In the genomic region with DNA sequence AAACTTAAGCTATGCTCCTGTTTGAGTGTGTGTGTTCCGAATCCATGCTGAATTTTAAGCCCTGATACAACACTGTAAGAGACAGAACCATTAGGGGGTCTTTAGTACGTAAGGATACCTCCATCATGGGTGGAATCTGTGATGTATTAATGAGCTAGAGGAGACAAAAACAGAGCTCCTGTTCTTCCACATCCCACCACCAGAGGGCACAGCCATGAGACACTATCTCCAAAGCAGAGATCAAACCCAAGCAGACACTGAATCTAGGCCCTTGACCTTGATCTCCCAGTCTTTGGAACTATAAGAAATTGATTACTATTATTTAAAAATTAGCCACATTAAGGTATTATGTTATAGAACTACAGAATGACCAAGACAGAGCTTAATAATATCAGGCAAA, we compare ENCODE assay signal across 8 mouse cellular contexts.
DNase-seq lines count a peak whose midpoint lies in the region; ATAC-seq lines count a peak whose summit lies in the region.

No protein-coding gene starts in this region.

- DNase-seq in gastrocnemius, postnatal 10 days: peak; percentile 5
- no peak for DNase-seq in gastrocnemius, postnatal 4 days (ENCODE audit: low spot score in 2 of 2)
- peak; percentile 36 for DNase-seq in midbrain, embryonic 10.5 days (ENCODE audit: low spot score)
- DNase-seq in ZHBTc4 (ENCODE audit: low read depth, low spot score): peak; percentile 56
- DNase-seq in retina, postnatal 7 days (ENCODE audit: low read depth, low spot score): peak; percentile 5
- no peak for DNase-seq in lung, postnatal 14 days

- no peak overlapping the region for H3K9ac ChIP-seq in midbrain, embryonic 15.5 days

- H3K4me1 ChIP-seq in midbrain, embryonic 10.5 days: no peaks in the 10 kb centered on the region
- H3K4me1 ChIP-seq in midbrain, embryonic 15.5 days: no peaks in the 10 kb centered on the region

- no peak for ATAC-seq in midbrain, embryonic 15.5 days (replicated peaks)
- peak; percentile 58; the same call in 1 of the 2 replicates for ATAC-seq in granulocyte monocyte progenitor cell, adult 5-6 weeks (replicated peaks; ENCODE audit: poor library complexity, severe bottlenecking)

- 47% methylated on average over 2 of the region's 2 CpGs for WGBS in midbrain, embryonic 10.5 days
- WGBS in midbrain, embryonic 15.5 days: 51% methylated on average over 2 of the region's 2 CpGs

- no peaks in the 10 kb centered on the region for H3K36me3 ChIP-seq in midbrain, embryonic 10.5 days
- no peaks in the 10 kb centered on the region for H3K36me3 ChIP-seq in midbrain, embryonic 15.5 days (replicated peaks)

- no peaks in the 10 kb centered on the region for H3K27me3 ChIP-seq in midbrain, embryonic 10.5 days (ENCODE audit: low read depth, poor library complexity, severe bottlenecking)
- no peaks in the 10 kb centered on the region for H3K27me3 ChIP-seq in midbrain, embryonic 15.5 days (replicated peaks)

- no peak overlapping the region for H3K27ac ChIP-seq in midbrain, embryonic 10.5 days (replicated peaks)
- no peak overlapping the region for H3K27ac ChIP-seq in midbrain, embryonic 15.5 days

- no peak overlapping the region for H3K4me2 ChIP-seq in midbrain, embryonic 15.5 days

- no peaks in the 10 kb centered on the region for H3K9me3 ChIP-seq in midbrain, embryonic 10.5 days (replicated peaks)
- no peaks in the 10 kb centered on the region for H3K9me3 ChIP-seq in midbrain, embryonic 15.5 days

- H3K4me3 ChIP-seq in midbrain, embryonic 10.5 days: no peak overlapping the region
- H3K4me3 ChIP-seq in midbrain, embryonic 15.5 days: no peak overlapping the region

Comparison
In these comparisons a context has a peak if more than half of its experiments do, and no peak if none do; other contexts are left out.
1. DNase-seq: peak in gastrocnemius, postnatal 10 days (single experiment), midbrain, embryonic 10.5 days (single experiment), ZHBTc4 (single experiment) and retina, postnatal 7 days (single experiment); none in gastrocnemius, postnatal 4 days (0 of 2) and lung, postnatal 14 days (single experiment).